Comparison of ENCODE assay signal across 8 mouse cellular contexts in the genomic region with DNA sequence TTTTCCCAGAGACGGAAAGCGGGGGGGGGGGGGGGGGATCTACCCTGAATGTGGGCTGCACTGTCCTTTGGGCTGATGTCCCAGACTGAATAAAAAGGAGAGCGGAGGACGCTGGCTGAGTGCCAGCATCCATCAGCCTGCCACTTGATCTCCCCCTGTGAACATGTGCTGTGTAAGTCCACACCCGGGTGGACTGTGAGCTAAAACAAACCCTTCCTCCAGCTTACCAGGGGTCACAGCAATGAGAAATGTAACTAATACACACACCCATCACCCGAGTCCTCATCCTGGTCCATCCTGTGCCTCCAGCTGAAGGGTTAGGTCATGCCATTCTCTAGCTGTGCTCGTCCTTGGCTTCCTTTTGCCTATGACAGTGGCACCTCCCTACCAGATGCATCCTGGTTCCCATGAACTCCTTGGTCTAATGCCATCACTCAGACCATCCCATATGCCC. TPM values are rescaled to one million over a fixed set of nuclear protein-coding genes. Genes with fewer than 3 reads are reported as not detected.
DNase-seq lines count a peak whose midpoint lies in the region; ATAC-seq and TF ChIP-seq lines count a peak whose summit lies in the region.

No protein-coding gene starts in this region.

- H3K4me1 ChIP-seq in forebrain, embryonic 12.5 days: peaks cover 57% of the 10 kb centered on the region
- H3K4me1 ChIP-seq in hindbrain, embryonic 13.5 days (replicated peaks): peaks cover 62% of the 10 kb centered on the region
- H3K4me1 ChIP-seq in neural tube, embryonic 13.5 days (replicated peaks): peaks cover 59% of the 10 kb centered on the region

- H3K36me3 ChIP-seq in forebrain, embryonic 12.5 days (replicated peaks): peaks cover 41% of the 10 kb centered on the region
- peaks cover 44% of the 10 kb centered on the region for H3K36me3 ChIP-seq in hindbrain, embryonic 13.5 days
- peaks cover 43% of the 10 kb centered on the region for H3K36me3 ChIP-seq in neural tube, embryonic 13.5 days

- peak; percentile 74 for ATAC-seq in forebrain, embryonic 12.5 days (ENCODE audit: low FRiP score)
- peak; percentile 78 for ATAC-seq in hindbrain, embryonic 13.5 days (ENCODE audit: low FRiP score)
- ATAC-seq in neural tube, embryonic 13.5 days (ENCODE audit: low read depth): peak; percentile 77
- no peak for ATAC-seq in erythroid progenitor cell, adult 5-6 weeks (replicated peaks; ENCODE audit: low FRiP score, poor library complexity, severe bottlenecking)
- ATAC-seq in megakaryocyte, adult 5-6 weeks (ENCODE audit: poor library complexity, severe bottlenecking): no peak

- no peak overlapping the region for H3K9ac ChIP-seq in forebrain, embryonic 12.5 days
- no peak overlapping the region for H3K9ac ChIP-seq in hindbrain, embryonic 13.5 days
- H3K9ac ChIP-seq in neural tube, embryonic 13.5 days: no peak overlapping the region

- no peaks in the 10 kb centered on the region for H3K27me3 ChIP-seq in forebrain, embryonic 12.5 days
- no peaks in the 10 kb centered on the region for H3K27me3 ChIP-seq in hindbrain, embryonic 13.5 days
- H3K27me3 ChIP-seq in neural tube, embryonic 13.5 days: no peaks in the 10 kb centered on the region

- DNase-seq in gastrocnemius, adult 2 months: peak; percentile 54
- DNase-seq in gastrocnemius, postnatal 36 days: no peak
- peak; percentile 58 for DNase-seq in MN1 (ENCODE audit: low spot score)

- H3K4me2 ChIP-seq in forebrain, embryonic 12.5 days: no peak overlapping the region
- no peak overlapping the region for H3K4me2 ChIP-seq in hindbrain, embryonic 13.5 days
- H3K4me2 ChIP-seq in neural tube, embryonic 13.5 days: peak overlapping the region; percentile 1; the same call in 1 of the 2 replicates

- H3K4me3 ChIP-seq in gastrocnemius, adult 2 months: no peak overlapping the region
- no peak overlapping the region for H3K4me3 ChIP-seq in forebrain, embryonic 12.5 days (replicated peaks)
- no peak overlapping the region for H3K4me3 ChIP-seq in hindbrain, embryonic 13.5 days
- no peak overlapping the region for H3K4me3 ChIP-seq in neural tube, embryonic 13.5 days

- intact Hi-C loops in gastrocnemius, adult 2 months (cut with DNase I): no loop called here
- intact Hi-C loops in gastrocnemius, postnatal 36 days (cut with DNase I): no loop called here

- TF ChIP-seq CTCF in gastrocnemius, adult 2 months (IDR thresholded peaks at IDR 0.05): no peak

- 37% methylated on average over 7 of the region's 7 CpGs for WGBS in forebrain, embryonic 12.5 days
- 35% methylated on average over 6 of the region's 7 CpGs for WGBS in hindbrain, embryonic 13.5 days
- WGBS in neural tube, embryonic 13.5 days: 39% methylated on average over 7 of the region's 7 CpGs

- no peaks in the 10 kb centered on the region for H3K9me3 ChIP-seq in forebrain, embryonic 12.5 days
- H3K9me3 ChIP-seq in hindbrain, embryonic 13.5 days: no peaks in the 10 kb centered on the region
- H3K9me3 ChIP-seq in neural tube, embryonic 13.5 days: no peaks in the 10 kb centered on the region

- peak overlapping the region; percentile 70 for H3K27ac ChIP-seq in gastrocnemius, adult 2 months
- peak overlapping the region; percentile 80 for H3K27ac ChIP-seq in forebrain, embryonic 12.5 days
- H3K27ac ChIP-seq in hindbrain, embryonic 13.5 days: peak overlapping the region; percentile 79
- peak overlapping the region; percentile 67 for H3K27ac ChIP-seq in neural tube, embryonic 13.5 days (replicated peaks)

RNA-seq across cellular contexts. Expression of gene Itm2c, which starts 8.1 kb away (rescaled TPM):
- total RNA-seq in gastrocnemius, adult 2 months (2021): 10 to 100 TPM; 22.3 to 23.1 TPM
- 10 to 100 TPM; 20.7 to 27.2 TPM for total RNA-seq in gastrocnemius, postnatal 36 days (2021)
- polyA plus RNA-seq in forebrain, embryonic 12.5 days (2016; fragmentation: Nextera tagmentation; extraction: Ambion mirVana): 116 and 119 TPM in 2 replicates
- polyA plus RNA-seq in hindbrain, embryonic 13.5 days (2015; fragmentation: Nextera tagmentation; extraction: Ambion mirVana): 166 and 167 TPM in 2 replicates
- 148 and 155 TPM in 2 replicates for polyA plus RNA-seq in neural tube, embryonic 13.5 days (2015; fragmentation: Nextera tagmentation; extraction: Ambion mirVana)
- total RNA-seq in erythroid progenitor cell, adult 5-6 weeks (2015; ENCODE audit: low replicate concordance): 3.4 and 9.4 TPM in 2 replicates
- 6.3 and 12.1 TPM in 2 replicates for total RNA-seq in erythroid progenitor cell, adult 5-6 weeks (2017; ENCODE audit: low replicate concordance)
- total RNA-seq in megakaryocyte, adult 5-6 weeks (2015): 32.8 and 32.9 TPM in 2 replicates
- 77.9 and 83.6 TPM in 2 replicates for total RNA-seq in megakaryocyte, adult 5-6 weeks (2017)

RNA-seq across cellular contexts. Expression of gene 4933407L21Rik, which starts 26.1 kb away (rescaled TPM):
- under 1 TPM in 1 of 2 experiments, not detected in 1; 0.36 TPM for total RNA-seq in gastrocnemius, adult 2 months (2021)
- total RNA-seq in gastrocnemius, postnatal 36 days (2021): not detected
- polyA plus RNA-seq in forebrain, embryonic 12.5 days (2016; fragmentation: Nextera tagmentation; extraction: Ambion mirVana): 2.4 and 3.7 TPM in 2 replicates
- 3.5 and 3.6 TPM in 2 replicates for polyA plus RNA-seq in hindbrain, embryonic 13.5 days (2015; fragmentation: Nextera tagmentation; extraction: Ambion mirVana)
- 2.7 and 3.5 TPM in 2 replicates for polyA plus RNA-seq in neural tube, embryonic 13.5 days (2015; fragmentation: Nextera tagmentation; extraction: Ambion mirVana)
- not detected in 2 replicates for total RNA-seq in erythroid progenitor cell, adult 5-6 weeks (2015; ENCODE audit: low replicate concordance)
- not detected in 2 replicates for total RNA-seq in erythroid progenitor cell, adult 5-6 weeks (2017; ENCODE audit: low replicate concordance)
- not detected in 2 replicates for total RNA-seq in megakaryocyte, adult 5-6 weeks (2015)
- total RNA-seq in megakaryocyte, adult 5-6 weeks (2017): 0.22 TPM in 1 of 2 replicates, not detected in the other

RNA-seq across cellular contexts. Expression of gene Gpr55, which starts 58.7 kb away (rescaled TPM):
- total RNA-seq in gastrocnemius, adult 2 months (2021): not detected
- total RNA-seq in gastrocnemius, postnatal 36 days (2021): not detected
- polyA plus RNA-seq in forebrain, embryonic 12.5 days (2016; fragmentation: Nextera tagmentation; extraction: Ambion mirVana): 0.05 TPM in 1 of 2 replicates, not detected in the other
- 0.04 and 0.17 TPM in 2 replicates for polyA plus RNA-seq in hindbrain, embryonic 13.5 days (2015; fragmentation: Nextera tagmentation; extraction: Ambion mirVana)
- polyA plus RNA-seq in neural tube, embryonic 13.5 days (2015; fragmentation: Nextera tagmentation; extraction: Ambion mirVana): 0.12 TPM in 1 of 2 replicates, not detected in the other
- not detected in 2 replicates for total RNA-seq in erythroid progenitor cell, adult 5-6 weeks (2015; ENCODE audit: low replicate concordance)
- total RNA-seq in erythroid progenitor cell, adult 5-6 weeks (2017; ENCODE audit: low replicate concordance): 0.39 TPM in 1 of 2 replicates, not detected in the other
- 0.07 TPM in 2 replicates for total RNA-seq in megakaryocyte, adult 5-6 weeks (2015)
- 0.33 and 0.53 TPM in 2 replicates for total RNA-seq in megakaryocyte, adult 5-6 weeks (2017)

Comparison
In these comparisons a context has a peak if more than half of its experiments do, and no peak if none do; other contexts are left out.
1. DNase-seq: peak in gastrocnemius, adult 2 months (single experiment) and MN1 (single experiment); none in gastrocnemius, postnatal 36 days (0 of 2).
2. ATAC-seq: peak in forebrain, embryonic 12.5 days (single experiment), hindbrain, embryonic 13.5 days (single experiment) and neural tube, embryonic 13.5 days (single experiment); none in erythroid progenitor cell, adult 5-6 weeks (single experiment) and megakaryocyte, adult 5-6 weeks (single experiment).
3. Peak in every context shown above with its lines, with median percentiles within 50 percentile points of each other: H3K27ac ChIP-seq.